Mouse (Mus musculus) layer of hippocampus, postnatal 36 days (tissue): ENCODE results near the gene Sycp2l. TPM values are rescaled to one million over a fixed set of nuclear protein-coding genes. Genes with fewer than 3 reads are reported as not detected.
"Not testable (repeated sequence)": the region's sequence is repeated elsewhere in the genome, so short reads cannot be mapped to it uniquely, and the experiment has no call there.

Experiments used
- DNase-seq, 2 experiments: peaks; one replicate each; pipeline ENCODE4 v3.0.0; 2022
- total RNA-seq, 2 experiments: library from RNA; stranded (reverse); gene quantifications; 2 replicates each; pipeline ENCODE4 v1.2.3; 2021

Gene Sycp2l
- total RNA-seq, 2 experiments from 2014 or later = not detected

DNA sequence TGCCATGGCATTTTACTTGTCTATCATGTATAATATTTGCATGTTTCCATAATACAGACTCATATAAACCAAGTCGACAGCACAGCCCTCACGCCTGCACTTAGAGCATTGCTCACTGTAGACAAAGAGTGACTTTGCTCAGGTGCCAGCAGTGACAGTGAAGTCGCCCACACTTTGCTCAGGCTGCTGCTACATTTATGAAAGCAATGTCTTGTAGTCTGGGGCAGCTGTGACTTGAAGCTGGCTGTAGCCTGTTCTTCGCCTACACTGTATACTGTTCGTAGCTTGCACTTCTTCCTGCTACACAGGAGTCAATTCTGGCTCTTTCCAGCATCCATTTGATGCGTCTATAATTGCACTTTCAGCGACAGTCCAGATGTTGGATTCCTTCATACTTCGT, 15.0 kb downstream of the Sycp2l start:
- DNase-seq = no peak

DNA sequence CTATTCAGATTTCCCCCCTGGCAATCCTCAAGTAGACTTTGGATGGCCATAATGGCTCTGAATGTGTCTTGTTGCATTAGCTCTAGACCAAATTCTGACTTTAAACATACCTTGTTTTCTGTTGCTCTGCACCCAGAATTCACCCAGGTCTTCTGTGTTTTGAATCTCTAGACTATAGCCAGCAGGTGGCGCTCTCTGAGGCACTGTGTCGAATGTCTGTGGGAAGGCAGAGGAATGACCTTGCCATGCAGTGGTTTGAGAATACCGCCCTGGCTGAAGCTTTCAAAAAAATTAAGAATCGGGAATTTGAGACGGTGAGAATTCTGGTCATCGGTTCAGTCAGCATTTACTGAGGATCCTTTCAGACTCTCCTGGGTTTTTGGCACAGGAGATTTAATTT, 20.8 kb downstream of the Sycp2l start:
- peak; percentile 26 to 43 for DNase-seq

DNA sequence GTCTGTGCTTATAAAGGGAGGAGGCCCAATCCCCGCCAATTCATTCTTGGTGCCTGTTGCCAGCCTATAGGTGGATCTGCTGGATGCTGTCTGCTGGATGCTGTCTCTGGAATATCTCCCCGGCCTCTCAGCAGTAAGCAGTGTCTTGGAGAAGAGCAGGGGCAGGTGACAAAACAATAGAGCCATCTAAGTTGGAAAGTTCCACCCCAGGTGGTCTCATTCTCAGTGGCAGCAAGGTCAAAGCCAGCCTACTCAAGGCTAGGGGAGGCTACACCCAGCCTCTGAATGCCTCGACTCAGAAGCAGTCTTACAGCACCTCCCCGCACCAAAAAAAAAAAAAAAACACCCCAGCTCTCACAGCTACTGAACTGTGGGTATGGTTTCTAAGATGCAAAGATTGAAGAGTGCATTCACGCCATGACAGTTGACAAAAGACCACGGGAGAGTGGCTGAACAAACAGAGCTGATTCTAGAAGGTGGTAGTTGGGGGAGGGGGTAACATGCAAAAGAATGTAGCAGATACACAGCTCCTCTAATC, 31.4 kb downstream of the Sycp2l start:
- no peak for DNase-seq

DNA sequence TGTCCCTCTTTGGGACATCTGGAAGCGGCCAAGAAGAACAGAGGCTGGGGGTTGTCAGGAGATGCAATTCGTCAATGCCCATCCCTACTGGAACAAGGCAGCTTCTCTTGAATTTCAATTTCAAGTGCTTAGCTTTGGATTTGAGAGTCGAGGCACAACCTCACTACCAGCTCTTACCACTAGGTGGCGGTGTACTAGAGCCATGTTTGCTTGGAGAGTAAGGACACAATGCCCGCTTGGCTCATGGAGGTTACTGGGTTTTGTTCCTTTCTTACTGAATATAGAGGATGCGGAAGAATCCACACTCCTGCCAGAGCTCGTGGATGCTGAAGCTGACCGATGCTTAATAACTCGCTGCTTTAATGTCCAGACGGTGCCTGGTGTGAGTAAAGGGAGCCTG, 32.2 kb downstream of the Sycp2l start:
- DNase-seq = peak; percentile 46 to 66

DNA sequence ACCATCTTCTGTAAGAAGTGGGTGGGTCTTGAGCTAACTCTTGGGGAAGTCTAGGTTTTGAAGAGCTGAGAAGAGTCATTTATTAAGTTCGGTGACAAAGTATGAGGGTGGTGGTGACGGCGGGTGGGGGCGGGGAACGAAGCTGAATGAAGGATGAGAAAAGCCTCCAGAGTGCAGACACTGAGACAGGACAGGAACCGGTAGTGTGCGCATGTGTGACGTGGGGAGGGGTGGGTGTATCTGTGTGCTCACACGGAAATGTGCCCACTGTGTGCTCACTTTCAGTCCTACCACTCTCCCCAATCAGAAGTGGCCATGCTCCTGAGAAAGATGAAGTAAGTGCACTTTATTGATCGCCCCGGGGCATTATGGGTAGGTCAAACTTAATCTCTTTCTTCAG, 39.0 kb downstream of the Sycp2l start:
- DNase-seq = no peak

DNA sequence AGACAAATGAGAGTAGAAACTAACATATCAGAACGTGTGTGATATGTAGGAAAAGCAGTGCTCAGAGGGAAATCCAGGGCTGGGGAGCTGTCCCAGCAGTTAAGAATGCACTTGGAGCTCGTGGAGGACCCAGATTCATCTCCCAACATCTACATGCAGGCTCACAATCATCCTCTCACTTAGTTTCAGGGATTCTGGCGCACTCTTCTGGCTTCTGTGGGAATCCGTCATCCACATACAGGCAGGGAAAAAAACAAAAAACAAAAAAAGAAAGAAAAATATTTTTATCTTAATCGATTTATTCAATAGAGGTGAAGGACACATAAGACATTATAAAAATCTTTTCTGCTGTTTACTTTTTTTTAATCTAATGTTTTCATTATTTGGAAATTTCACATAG, 44.3 kb downstream of the Sycp2l start:
- DNase-seq = no peak

DNA sequence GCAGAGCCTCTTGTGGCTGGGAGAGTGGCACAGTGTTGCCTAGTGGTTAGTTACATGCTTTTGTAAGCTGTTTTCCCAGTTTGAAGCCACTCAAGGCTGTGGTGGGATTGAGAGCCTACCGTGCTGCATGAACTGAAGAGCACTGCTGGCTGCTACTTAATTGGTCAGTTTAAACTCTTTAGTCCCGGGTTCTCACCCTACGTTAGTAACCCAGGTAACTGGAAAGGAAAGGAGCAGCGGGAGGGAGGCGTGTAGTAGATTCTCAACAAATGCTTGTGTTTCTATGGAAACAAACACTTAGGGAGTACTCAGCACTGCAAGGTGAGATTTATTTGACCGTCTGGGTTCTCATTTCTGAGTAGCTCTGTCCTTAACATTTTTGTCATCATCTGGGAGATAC, 73.8 kb downstream of the Sycp2l start:
- no peak for DNase-seq

DNA sequence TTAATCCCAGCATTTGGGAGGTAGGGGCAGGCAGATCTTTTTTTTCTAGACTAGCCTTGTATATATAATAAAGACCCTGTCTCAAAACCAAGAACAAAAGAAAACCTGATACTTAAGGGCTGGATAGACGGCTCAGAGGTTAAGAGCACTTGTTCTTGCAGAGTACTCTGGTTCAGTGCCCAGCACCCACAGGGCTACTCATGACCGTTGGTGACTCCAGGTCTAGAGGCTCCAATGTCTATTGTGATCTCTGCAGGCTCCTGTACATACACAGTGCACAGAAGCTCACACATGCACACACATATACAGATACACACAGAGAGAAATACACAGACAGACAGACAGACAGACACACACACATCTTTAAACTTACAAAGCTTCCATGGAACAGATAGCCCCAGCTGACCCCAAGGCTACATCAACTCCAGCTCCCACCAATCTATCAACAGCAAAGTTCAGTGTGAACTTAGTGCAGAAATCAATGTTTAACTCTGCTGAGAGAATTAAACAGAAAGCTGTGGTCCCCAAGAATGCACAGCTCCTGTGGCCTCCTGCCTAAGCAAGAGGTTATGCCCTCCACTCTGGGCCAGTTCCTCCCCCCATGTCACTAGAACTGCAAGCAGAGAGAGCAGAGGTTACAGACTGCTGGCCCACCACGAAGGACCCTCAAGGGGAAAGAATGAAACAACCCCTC, 81.7 kb downstream of the Sycp2l start:
- DNase-seq = no peak

DNA sequence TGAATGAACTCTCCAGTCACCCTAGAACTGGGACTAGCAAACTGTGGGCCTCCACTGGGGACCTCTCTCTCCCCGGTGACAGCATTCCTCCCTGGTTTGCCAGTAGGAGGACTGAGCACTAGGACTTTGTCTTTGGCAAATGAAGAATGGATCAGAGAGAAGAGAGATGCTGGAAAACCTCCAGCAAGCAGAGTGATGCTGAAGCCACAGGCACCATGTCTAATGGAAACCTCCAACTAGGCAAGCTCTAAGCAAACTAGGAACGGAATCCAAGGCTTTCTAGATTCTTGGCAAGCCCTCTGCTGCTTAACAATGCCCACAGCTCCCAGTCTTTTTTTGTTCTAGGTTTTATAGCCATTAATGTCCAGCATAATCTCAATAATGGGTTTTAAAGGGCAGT, 86.8 kb downstream of the Sycp2l start:
- DNase-seq = no peak

DNA sequence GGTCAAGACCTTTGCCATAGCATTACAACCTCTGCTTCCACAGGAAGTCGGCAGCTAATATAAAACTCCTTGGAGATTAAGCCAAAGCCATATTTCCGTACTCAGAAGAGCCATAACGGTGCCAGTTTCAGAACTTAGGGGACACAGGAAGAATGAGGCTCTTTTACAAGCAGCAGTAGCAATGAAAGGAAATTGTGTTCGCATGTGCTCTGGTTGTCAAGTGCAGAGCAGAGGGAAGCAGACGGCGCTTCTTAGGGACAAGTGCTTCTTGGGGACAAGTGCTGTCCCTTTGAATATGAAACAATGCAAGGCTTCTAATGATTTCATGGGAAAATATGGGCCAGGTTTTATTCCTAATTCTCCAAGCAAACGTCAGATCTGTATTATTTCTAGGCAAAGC, 89.2 kb downstream of the Sycp2l start:
- DNase-seq = peak; percentile 11 to 18

DNA sequence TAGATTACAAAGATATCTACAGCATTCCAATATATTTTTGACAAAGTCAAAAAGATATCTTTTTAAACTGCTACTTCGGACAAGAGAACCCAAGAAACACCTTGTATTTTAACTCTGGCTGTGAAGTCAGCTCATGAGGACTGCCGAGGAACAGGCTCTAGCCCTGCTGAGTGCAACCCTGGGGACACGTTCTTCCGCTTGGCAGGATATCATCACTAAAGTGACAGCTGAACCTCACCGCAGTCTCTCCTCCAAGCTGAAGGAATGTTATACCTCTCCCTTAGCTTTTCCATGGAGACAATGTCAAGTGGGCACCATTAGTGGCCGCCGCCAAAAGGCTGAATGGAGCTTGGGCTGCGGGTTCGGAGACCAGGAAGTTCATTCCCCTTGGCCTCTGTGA, 89.6 kb downstream of the Sycp2l start:
- DNase-seq = no peak

DNA sequence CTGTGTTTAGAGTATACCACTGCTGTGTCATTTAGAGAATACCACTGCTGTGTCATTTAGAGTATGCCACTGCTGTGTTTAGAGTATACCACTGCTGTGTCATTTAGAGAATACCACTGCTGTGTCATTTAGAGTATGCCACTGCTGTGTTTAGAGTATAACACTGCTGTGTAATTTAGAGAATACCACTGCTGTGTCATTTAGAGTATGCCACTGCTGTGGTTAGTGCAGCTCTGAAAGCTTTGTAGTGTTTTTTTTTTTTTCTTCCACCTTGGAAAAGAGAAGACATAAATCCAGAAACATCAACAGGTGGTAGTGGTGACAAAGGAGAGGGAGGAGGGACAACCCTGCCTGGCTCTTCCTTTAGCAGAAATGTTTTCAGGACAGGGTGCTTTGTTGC, 91.5 kb downstream of the Sycp2l start:
- not testable (repeated sequence) for DNase-seq

DNA sequence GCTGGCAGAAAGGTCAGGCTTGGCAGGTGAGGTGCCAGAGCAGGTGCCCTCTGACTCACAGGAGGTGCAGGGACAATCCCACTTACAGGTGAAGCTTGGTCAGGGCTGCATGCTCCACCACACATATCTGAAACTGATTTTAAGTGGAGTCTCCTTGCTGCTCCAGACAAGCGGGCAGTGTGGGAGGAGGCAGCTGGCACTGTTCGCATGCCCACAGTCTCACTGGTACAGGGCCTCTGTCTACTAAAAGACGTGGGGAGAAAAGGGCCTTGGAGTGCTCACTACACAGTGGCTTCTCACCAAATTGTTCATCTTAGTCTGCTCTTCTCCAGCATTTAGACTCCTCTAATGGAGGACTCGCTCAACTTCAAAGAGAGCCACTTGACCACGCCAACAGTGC, 92.1 kb downstream of the Sycp2l start:
- peak; percentile 23 to 34 for DNase-seq

DNA sequence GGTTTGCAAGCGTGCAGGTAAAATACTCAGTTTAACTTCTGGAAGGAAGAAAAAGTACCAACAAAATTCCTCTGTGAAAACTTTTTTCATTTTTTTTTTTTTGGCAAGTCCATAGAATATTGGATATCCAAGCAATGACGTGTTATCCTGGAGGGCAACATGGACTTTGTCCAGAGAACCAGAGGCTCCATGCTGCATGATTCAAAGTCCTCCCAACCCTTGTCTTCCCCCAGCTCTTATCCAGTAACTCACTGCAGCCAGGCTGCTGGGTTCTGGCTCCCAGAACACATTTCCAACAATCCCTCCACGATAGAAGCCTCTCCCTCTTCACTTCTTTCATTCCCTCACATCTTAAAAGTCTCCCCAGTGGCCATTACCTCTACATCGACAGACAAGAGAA, 97.2 kb downstream of the Sycp2l start:
- DNase-seq = no peak

DNA sequence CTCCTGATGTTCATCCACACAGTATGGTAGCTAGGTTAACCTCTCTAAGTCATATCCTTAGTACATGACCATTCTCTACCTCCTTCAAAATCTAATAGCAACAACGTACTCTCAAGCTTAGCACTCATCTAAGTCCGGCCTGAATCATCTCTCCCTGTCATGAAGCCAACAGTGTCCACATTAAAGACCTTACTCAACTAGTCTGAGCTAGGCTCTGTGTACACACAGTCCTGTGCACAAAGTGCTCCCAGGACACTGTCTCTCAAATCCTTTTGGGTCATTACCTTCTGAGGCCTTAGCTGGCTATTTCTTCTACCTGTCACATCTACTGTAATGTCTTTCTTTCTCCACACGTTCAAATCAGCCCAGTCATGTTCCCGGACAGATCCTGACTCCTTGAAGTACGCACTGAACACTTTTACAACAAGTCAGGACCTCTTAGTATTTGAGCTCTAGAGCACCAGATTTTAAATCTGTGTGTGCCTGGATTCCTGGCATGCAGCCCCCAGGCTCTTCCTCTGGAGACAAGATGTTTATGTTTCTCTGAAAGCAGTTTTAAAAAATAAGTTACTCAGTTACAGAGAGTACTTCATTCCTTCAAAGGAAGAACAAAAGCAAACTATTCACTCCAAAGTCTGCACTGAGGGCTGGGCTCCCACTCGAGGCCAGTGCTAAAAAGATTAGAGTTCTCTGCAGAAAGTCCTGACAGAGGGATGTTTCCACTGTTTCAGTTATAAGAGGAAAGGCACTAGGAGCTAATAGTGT, 98.6 kb downstream of the Sycp2l start:
- DNase-seq = no peak

DNA sequence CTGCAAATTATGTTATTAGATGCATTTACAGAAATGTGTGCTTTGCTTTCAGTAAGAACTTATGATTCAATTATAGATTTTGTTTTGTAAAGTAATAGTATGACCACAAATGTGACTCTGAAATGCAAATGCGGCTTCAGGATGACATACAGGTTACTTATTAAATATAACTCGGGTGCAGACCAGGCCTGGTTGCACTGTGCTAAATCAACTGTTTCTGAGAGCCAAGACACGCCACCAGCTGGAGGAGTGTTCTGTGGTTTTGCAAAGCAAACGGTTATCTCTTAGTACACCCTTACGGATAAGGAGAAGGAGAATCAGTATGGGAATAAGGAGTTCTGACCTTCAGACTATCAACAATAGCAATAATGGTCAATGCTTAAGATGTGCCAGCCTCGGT, 101.6 kb downstream of the Sycp2l start:
- DNase-seq = no peak

DNA sequence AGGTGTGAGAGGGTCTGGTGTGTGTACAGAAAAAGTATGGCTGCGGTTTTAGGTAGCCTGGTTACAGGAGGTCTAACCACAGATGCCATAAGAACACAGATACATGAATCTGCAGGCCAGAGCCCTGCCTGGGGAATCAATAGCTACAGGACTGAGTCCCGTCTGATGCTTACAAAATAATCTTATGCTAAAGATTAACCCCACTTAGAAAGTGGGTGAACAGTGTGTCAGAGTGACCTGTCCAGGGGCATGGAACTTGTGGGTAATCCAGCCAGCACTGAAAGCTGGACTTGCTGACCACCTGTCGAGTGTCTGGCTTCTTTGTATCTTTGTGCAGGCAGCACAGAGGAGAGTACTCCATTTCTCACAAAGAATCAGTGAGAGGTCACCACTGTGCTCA, 102.1 kb downstream of the Sycp2l start:
- DNase-seq = no peak

DNA sequence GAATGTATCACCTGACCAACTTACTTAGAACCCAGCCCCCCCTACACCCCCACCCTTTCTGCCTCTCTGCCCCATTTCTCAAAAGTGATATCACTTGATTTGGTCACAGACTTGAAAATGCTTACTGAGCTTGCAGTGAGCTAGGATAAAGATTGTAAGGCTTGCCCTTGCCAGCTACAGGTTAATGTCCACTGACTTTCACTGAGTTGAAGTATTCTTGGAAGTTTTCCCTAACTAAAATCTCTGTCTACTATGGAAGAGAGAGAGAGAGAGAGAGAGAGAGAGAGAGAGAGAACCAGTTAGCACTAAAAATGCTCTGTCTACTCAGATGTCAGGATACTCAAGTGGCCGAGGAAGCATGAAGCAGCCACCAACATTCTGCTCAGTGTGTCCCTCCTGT, 104.9 kb downstream of the Sycp2l start:
- no peak for DNase-seq

DNA sequence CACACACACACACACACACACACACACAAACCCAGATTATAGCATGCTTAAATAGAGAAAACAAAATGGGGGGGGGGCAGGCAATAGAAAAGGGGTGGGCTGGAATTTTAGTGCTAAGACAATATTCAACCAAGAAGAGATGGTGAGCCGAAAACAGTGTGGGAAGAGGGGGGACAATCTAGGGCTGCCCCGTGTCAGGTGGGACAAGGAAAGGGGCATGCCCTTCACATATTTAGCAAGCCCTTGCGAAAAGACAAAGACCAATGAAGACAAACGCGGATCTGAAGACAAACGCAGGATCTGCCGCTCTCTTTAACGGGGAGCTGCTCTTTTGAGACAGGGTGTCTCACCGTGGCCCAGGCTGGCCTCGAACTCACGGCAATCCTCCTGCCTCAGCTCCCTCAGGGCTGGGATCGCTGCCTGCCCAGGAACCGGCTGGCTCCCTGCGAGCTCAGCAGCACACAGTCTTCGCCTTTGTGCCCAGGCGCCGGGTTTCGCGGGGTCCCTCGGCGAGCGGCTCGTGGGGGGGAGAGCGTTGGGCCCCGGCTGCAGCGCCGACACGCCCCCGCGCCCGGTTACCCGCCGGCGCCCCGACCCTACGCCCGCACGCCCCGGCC, 105.7 kb downstream of the Sycp2l start:
- DNase-seq = peak in 1 of 2 experiments; percentile 24

DNA sequence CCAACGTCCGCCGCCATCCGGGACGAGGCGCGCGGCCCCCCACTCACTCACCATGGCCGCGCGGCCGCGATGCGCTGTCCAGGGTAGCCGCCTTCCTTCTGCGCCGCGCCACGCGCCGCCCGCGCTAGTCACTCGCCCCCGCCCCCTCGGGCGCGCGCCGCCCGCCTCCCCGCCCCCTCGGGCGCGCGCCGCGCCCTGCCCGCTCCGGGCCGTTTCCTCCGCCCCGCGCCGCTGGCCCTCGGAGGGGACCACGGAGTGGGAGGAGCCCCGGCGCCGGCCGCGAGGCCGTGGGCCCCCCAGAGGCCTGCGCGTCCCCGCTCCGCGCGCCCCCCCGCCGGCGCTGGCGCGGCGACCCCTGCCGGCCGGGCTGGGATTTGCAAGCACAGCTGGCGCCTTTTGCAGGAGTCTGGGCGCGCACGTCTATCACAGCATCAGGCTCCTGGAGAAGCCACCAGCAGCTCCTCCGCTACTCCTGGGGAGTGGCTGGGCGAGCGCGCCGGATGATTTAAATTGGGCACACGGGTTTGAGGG, 106.3 kb downstream of the Sycp2l start, which contains the start of gene Elovl2:
TSS of gene Elovl2 (minus strand) at position 102 of the 531 bp plus-strand sequence.
- DNase-seq = peak; percentile 54 to 55
